Mouse (Mus musculus): ENCODE measurements at regions not wholly inside any gene's neighbourhood (a gene's known extent, or its start where the extent isn't known, plus 50 kb on each side); places are given as distances from the start of the nearest gene placed in this dataset.

GRCm38 (mm10) chr3:35402666-35403065, 351.2 kb upstream of the Atp11b start:
- Histone ChIP-seq H3K79me2 (replicated peaks; ENCODE audit: control insufficient read depth, extremely low read depth, insufficient read depth, poor library complexity, severe bottlenecking) (no peaks in the 10 kb centered on the region), H3K4me1 (ENCODE audit: control insufficient read depth in 1 of 2, insufficient read depth in 2 of 2) (peaks cover 3 to 17% of the 10 kb centered on the region in 2 experiments; a peak in 2 of 4 replicates), H3K9me3 (replicated peaks; ENCODE audit: low read length) (no peaks in the 10 kb centered on the region), H3K27me3 (replicated peaks) (no peaks in the 10 kb centered on the region), H3K4me3 (replicated peaks in 1 of 3; ENCODE audit: low read depth in 2 of 3, low read length in 2 of 3, poor library complexity in 1 of 3) (no peak overlapping the region), H3K4me2 (ENCODE audit: insufficient read depth, low read depth, poor library complexity, severe bottlenecking) (no peak overlapping the region), H3K9ac (ENCODE audit: insufficient read depth, low read depth) (no peak overlapping the region), H3K27ac (ENCODE audit: insufficient read depth, low read depth) (no peak overlapping the region), H3K36me3 (replicated peaks in 1 of 2; ENCODE audit: control insufficient read depth in 1 of 2, insufficient read depth in 1 of 2, low read length in 1 of 2) (no peaks in the 10 kb centered on the region)
- in situ Hi-C loops (cut with MboI; ENCODE audit: low pct_ligation_motif_present, low pct_unique_long_range_greater_than_20kb, low sequenced_read_pairs) (no loop called here), dilution Hi-C loops (cut with MboI; ENCODE audit: extremely low pct_ligation_motif_present, extremely low pct_unique_long_range_greater_than_20kb, low sequenced_read_pairs) (no loop called here)
- no peak for TF ChIP-seq NELFE (IDR thresholded peaks at IDR 0.05; ENCODE audit: low read depth, low read length)
- TF ChIP-seq PAX5 (IDR thresholded peaks at IDR 0.05; ENCODE audit: low read length) = no peak
- no peak for TF ChIP-seq SMC3 (IDR thresholded peaks at IDR 0.05; ENCODE audit: low read depth, low read length)
- no peak for TF ChIP-seq ETS1 (conservative IDR thresholded peaks at IDR 0.05; ENCODE audit: low read depth, low read length)
- TF ChIP-seq CTCF (conservative IDR thresholded peaks at IDR 0.05 in 1 of 2, IDR thresholded peaks at IDR 0.05 in 1 of 2; ENCODE audit: low read depth in 2 of 2, low read length in 2 of 2) = no peak
- no peak for TF ChIP-seq CHD1 (IDR thresholded peaks at IDR 0.05; ENCODE audit: low read depth, low read length)
- TF ChIP-seq MXI1 (IDR thresholded peaks at IDR 0.05; ENCODE audit: low read depth, low read length) = no peak
- TF ChIP-seq MAFK (IDR thresholded peaks at IDR 0.05; ENCODE audit: insufficient replicate concordance, low read length) = no peak
- TF ChIP-seq ZKSCAN1 (IDR thresholded peaks at IDR 0.05; ENCODE audit: borderline replicate concordance, low read depth, low read length) = no peak
- TF ChIP-seq ZC3H11A (IDR thresholded peaks at IDR 0.05; ENCODE audit: low read depth, low read length) = no peak
- no peak for TF ChIP-seq TBP (conservative IDR thresholded peaks at IDR 0.05; ENCODE audit: low read depth, low read length)
- TF ChIP-seq ELF1 (IDR thresholded peaks at IDR 0.05; ENCODE audit: low read depth, low read length) = no peak
- TF ChIP-seq UBTF (IDR thresholded peaks at IDR 0.05; ENCODE audit: low read depth, low read length) = no peak
- no peak for TF ChIP-seq SIN3A (IDR thresholded peaks at IDR 0.05; ENCODE audit: low read length)
- TF ChIP-seq ZNF384 (IDR thresholded peaks at IDR 0.05; ENCODE audit: low read depth, low read length) = no peak
- no peak for TF ChIP-seq USF1 (IDR thresholded peaks at IDR 0.05; ENCODE audit: low read depth, low read length)
- TF ChIP-seq EP300 (IDR thresholded peaks at IDR 0.05; ENCODE audit: low read length) = no peak
- DNase-seq (ENCODE audit: extremely low read depth) = no peak

GRCm38 (mm10) chr3:35403952-35404351, 350.0 kb upstream of the Atp11b start:
- in situ Hi-C loops (cut with MboI; ENCODE audit: low pct_ligation_motif_present, low pct_unique_long_range_greater_than_20kb, low sequenced_read_pairs) = no loop called here
- Histone ChIP-seq H3K4me1 (ENCODE audit: control insufficient read depth in 1 of 2, insufficient read depth in 2 of 2) (peaks cover 3 to 17% of the 10 kb centered on the region in 2 experiments; a peak in 2 of 4 replicates), H3K9me3 (replicated peaks; ENCODE audit: low read length) (no peaks in the 10 kb centered on the region)

More at GRCm38 (mm10) chr3:35403952-35404351, 350.0 kb upstream of the Atp11b start:
- Histone ChIP-seq H3K4me2 (ENCODE audit: insufficient read depth, low read depth, poor library complexity, severe bottlenecking) (no peak overlapping the region), H3K27me3 (replicated peaks) (no peaks in the 10 kb centered on the region), H3K4me3 (replicated peaks in 1 of 3; ENCODE audit: low read depth in 2 of 3, low read length in 2 of 3, poor library complexity in 1 of 3) (no peak overlapping the region), H3K36me3 (replicated peaks in 1 of 2; ENCODE audit: control insufficient read depth in 1 of 2, insufficient read depth in 1 of 2, low read length in 1 of 2) (no peaks in the 10 kb centered on the region), H3K79me2 (replicated peaks; ENCODE audit: control insufficient read depth, extremely low read depth, insufficient read depth, poor library complexity, severe bottlenecking) (no peaks in the 10 kb centered on the region), H3K27ac (ENCODE audit: insufficient read depth, low read depth) (no peak overlapping the region), H3K9ac (ENCODE audit: insufficient read depth, low read depth) (no peak overlapping the region)
- dilution Hi-C loops (cut with MboI; ENCODE audit: extremely low pct_ligation_motif_present, extremely low pct_unique_long_range_greater_than_20kb, low sequenced_read_pairs) = no loop called here
- TF ChIP-seq RAD21 (IDR thresholded peaks at IDR 0.05; ENCODE audit: low read depth, low read length) (no peak), TBP (conservative IDR thresholded peaks at IDR 0.05; ENCODE audit: low read depth, low read length) (no peak), MXI1 (IDR thresholded peaks at IDR 0.05; ENCODE audit: low read depth, low read length) (no peak), GABPA (IDR thresholded peaks at IDR 0.05; ENCODE audit: insufficient replicate concordance, low read depth, low read length) (no peak), ELF1 (IDR thresholded peaks at IDR 0.05; ENCODE audit: low read depth, low read length) (no peak), NELFE (IDR thresholded peaks at IDR 0.05; ENCODE audit: low read depth, low read length) (no peak), IRF4 (IDR thresholded peaks at IDR 0.05; ENCODE audit: low read depth, low read length) (no peak), PAX5 (IDR thresholded peaks at IDR 0.05; ENCODE audit: low read length) (no peak), CTCF (conservative IDR thresholded peaks at IDR 0.05 in 1 of 2, IDR thresholded peaks at IDR 0.05 in 1 of 2; ENCODE audit: low read depth in 2 of 2, low read length in 2 of 2) (no peak), MAZ (IDR thresholded peaks at IDR 0.05; ENCODE audit: low read depth, low read length) (no peak), E2F4 (IDR thresholded peaks at IDR 0.05; ENCODE audit: insufficient replicate concordance, low read depth, low read length) (no peak), MAFK (IDR thresholded peaks at IDR 0.05; ENCODE audit: insufficient replicate concordance, low read length) (no peak), HCFC1 (IDR thresholded peaks at IDR 0.05; ENCODE audit: low read depth, low read length) (no peak), JUND (conservative IDR thresholded peaks at IDR 0.05; ENCODE audit: low read depth, low read length) (no peak), SMC3 (IDR thresholded peaks at IDR 0.05; ENCODE audit: low read depth, low read length) (no peak), UBTF (IDR thresholded peaks at IDR 0.05; ENCODE audit: low read depth, low read length) (no peak), ZKSCAN1 (IDR thresholded peaks at IDR 0.05; ENCODE audit: borderline replicate concordance, low read depth, low read length) (no peak), ETS1 (conservative IDR thresholded peaks at IDR 0.05; ENCODE audit: low read depth, low read length) (no peak), TCF12 (IDR thresholded peaks at IDR 0.05; ENCODE audit: low read depth, low read length) (no peak)
- no peak for DNase-seq (ENCODE audit: extremely low read depth)

Measured in CH12.LX (cell line).